ENCODE assay signal across 8 mouse cellular contexts in genomic region chr14:20595781-20596180, GRCm38 (mm10). TPM values are rescaled to one million over a fixed set of nuclear protein-coding genes. Genes with fewer than 3 reads are reported as not detected.
DNase-seq lines count a peak whose midpoint lies in the region; ATAC-seq and TF ChIP-seq lines count a peak whose summit lies in the region.

No protein-coding gene starts in this region.

- ATAC-seq in megakaryocyte-erythroid progenitor cell, adult 5-6 weeks (replicated peaks; ENCODE audit: low FRiP score, low TSS enrichment, poor library complexity, severe bottlenecking) = no peak

- peak; percentile 57 for DNase-seq in gastrocnemius, adult 2 months
- no peak for DNase-seq in gastrocnemius, postnatal 10 days
- peak; percentile 28 for DNase-seq in cerebellum, adult 8-10 months
- peak; percentile 32 to 42 for DNase-seq in frontal cortex, postnatal 14 days (ENCODE audit: low spot score in 2 of 2)
- DNase-seq in left cerebral cortex, postnatal 36 days (ENCODE audit: low spot score in 2 of 2) = peak; percentile 69 to 70
- DNase-seq in kidney, adult 11 months = no peak
- DNase-seq in heart, postnatal 14 days = no peak

- no peak for TF ChIP-seq CTCF in gastrocnemius, adult 2 months (IDR thresholded peaks at IDR 0.05)

- peak overlapping the region; percentile 2; the same call in 1 of the 2 replicates for H3K4me3 ChIP-seq in gastrocnemius, adult 2 months

- intact Hi-C loops in gastrocnemius, adult 2 months (cut with DNase I) = no loop called here
- intact Hi-C loops in left cerebral cortex, postnatal 36 days (cut with DNase I) = loop anchor here (5.0 kb wide), 1 partner anchor 47 kb away; the partner anchor contains the start of gene Usp54
- intact Hi-C loops in heart, postnatal 14 days (cut with DNase I) = no loop called here

- peak overlapping the region; percentile 84 for H3K27ac ChIP-seq in gastrocnemius, adult 2 months

RNA-seq across cellular contexts. Expression of gene Usp54, which starts 45.1 kb away (rescaled TPM):
- 1 to 10 TPM; 4.9 to 6.3 TPM for total RNA-seq in gastrocnemius, adult 2 months (2021)
- total RNA-seq in gastrocnemius, postnatal 10 days (2021) = 1 to 10 TPM; 8.3 to 8.5 TPM
- total RNA-seq in left cerebral cortex, postnatal 36 days (2021) = 10 to 100 TPM; 48.3 to 53.7 TPM
- 7.5 and 14.1 TPM in 2 replicates for total RNA-seq in megakaryocyte-erythroid progenitor cell, adult 5-6 weeks (2014; fragmentation: Nextera tagmentation)
- 5.6 and 6.8 TPM in 2 replicates for total RNA-seq in megakaryocyte-erythroid progenitor cell, adult 5-6 weeks (2017)
- total RNA-seq in heart, postnatal 14 days (2021) = 10 to 100 TPM; 12.6 to 16.6 TPM

RNA-seq across cellular contexts. Expression of gene Ppp3cb, which starts 49.4 kb away (rescaled TPM):
- total RNA-seq in gastrocnemius, adult 2 months (2021) = 100 to 1,000 TPM; 170 to 204 TPM
- 100 to 1,000 TPM; 114 to 116 TPM for total RNA-seq in gastrocnemius, postnatal 10 days (2021)
- 100 to 1,000 TPM; 270 to 289 TPM for total RNA-seq in left cerebral cortex, postnatal 36 days (2021)
- total RNA-seq in megakaryocyte-erythroid progenitor cell, adult 5-6 weeks (2014; fragmentation: Nextera tagmentation) = 114 and 135 TPM in 2 replicates
- 60.1 and 69.9 TPM in 2 replicates for total RNA-seq in megakaryocyte-erythroid progenitor cell, adult 5-6 weeks (2017)
- total RNA-seq in heart, postnatal 14 days (2021) = 10 to 100 TPM; 64.2 to 64.6 TPM

Comparison
In these comparisons a context has a peak if more than half of its experiments do, and no peak if none do; other contexts are left out.
1. DNase-seq: peak in gastrocnemius, adult 2 months (single experiment), cerebellum, adult 8-10 months (single experiment), frontal cortex, postnatal 14 days (2 of 2) and left cerebral cortex, postnatal 36 days (2 of 2); none in gastrocnemius, postnatal 10 days (single experiment), kidney, adult 11 months (single experiment) and heart, postnatal 14 days (0 of 2).